Mouse (Mus musculus): ENCODE data around the gene Xndc1. TPM values are rescaled to one million over a fixed set of nuclear protein-coding genes. Genes with fewer than 3 reads are reported as not detected.
"Not testable (repeated sequence)": the region's sequence is repeated elsewhere in the genome, so short reads cannot be mapped to it uniquely, and the experiment has no call there.

Xndc1 gene
- polyA plus RNA-seq (2016; fragmentation: Nextera tagmentation; extraction: Ambion mirVana), result 43.0 and 43.3 TPM in 2 replicates

DNA sequence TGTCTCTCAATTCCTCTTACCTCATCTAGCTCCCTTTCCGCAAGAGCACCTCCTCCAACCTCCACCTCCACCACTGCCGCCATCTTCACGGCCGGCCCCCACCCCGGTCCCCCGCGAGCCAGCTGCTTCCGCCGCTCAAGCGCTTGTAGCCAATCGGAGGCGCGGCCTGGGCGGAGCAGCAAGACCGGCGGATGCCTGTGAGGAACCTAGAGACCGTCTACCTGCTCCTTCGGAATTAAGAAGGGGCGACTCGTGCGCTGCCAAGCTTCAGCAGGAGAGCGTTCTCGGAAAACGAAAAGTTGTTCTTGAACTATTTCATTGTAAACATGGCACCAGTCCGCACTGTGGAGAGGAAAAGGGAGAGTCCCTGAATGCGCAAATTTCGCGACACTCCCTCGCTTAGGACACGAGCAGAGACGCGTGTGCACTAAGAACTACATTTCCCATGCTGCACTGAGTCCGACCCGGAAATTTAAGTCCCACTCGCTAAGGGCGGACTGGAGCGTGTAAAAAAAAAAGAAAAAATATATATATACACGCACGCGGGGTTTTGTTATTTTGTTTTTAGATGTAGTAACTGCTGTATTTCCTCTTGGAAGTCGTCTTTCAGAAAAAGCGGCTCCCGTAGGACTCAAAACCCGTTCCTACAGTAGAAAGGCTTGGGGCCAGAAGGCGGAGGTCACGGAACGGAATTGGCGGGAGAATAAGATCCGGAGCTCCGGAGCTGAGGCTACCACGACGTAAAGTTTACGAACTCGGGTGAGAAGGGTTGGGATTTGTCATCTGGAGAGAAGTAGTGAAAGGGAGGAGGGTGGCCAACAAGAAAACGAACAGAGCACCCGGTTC, at the start of gene Xndc1, which contains the start of the genes Rnf121 and Xntrpc:
Gene Xndc1 (plus strand): TSS at position 466 of the 846 bp plus-strand sequence.
Gene Rnf121 (minus strand): TSS at position 424 of the 846 bp plus-strand sequence.
Gene Xntrpc (plus strand): TSS at position 668 of the 846 bp plus-strand sequence.
- peak within 1 kb of the TSS; percentile 67 for H3K9ac ChIP-seq (replicated peaks)
- WGBS, result under 1% methylated on average over 56 of the region's 56 CpGs
- ATAC-seq (ENCODE audit: low FRiP score, low read depth), result peak; percentile 99
- H3K27me3 ChIP-seq, result no peaks in the 10 kb centered on the region
- no peaks in the 10 kb centered on the region for H3K36me3 ChIP-seq
- peak within 1 kb of the TSS; percentile 77 for H3K27ac ChIP-seq (replicated peaks)
- peak within 1 kb of the TSS; percentile 66 for H3K4me3 ChIP-seq
- no peaks in the 10 kb centered on the region for H3K9me3 ChIP-seq
- H3K4me2 ChIP-seq (replicated peaks), result peak within 1 kb of the TSS; percentile 72
- peaks cover 22% of the 10 kb centered on the region for H3K4me1 ChIP-seq

DNA sequence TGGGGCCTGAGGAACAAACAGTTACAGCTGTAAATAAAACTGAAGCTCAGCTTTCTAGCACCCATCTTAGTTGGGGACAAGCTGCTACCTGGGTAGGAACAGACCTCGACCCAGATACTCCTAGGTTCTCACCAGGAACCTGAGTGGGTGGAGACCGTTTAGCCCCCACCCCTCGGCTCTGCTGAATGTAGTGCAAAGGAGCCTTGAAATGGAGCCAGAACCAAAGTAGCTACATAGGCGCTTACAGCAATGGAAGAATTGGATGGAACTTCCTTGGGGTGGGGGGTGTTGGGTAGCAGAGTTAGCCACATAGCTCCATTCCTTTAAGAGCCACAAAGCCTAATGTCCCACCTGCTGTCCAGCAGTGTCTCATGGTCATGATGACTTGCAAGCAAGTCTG, 48.4 kb upstream of the Xndc1 start:
- Histone ChIP-seq H3K27me3 (no peaks in the 10 kb centered on the region), H3K4me3 (no peak overlapping the region), H3K4me2 (replicated peaks) (no peak overlapping the region), H3K9me3 (no peaks in the 10 kb centered on the region), H3K27ac (replicated peaks) (no peak overlapping the region), H3K9ac (replicated peaks) (no peak overlapping the region), H3K4me1 (no peaks in the 10 kb centered on the region), H3K36me3 (peaks cover 88% of the 10 kb centered on the region)
- ATAC-seq (ENCODE audit: low FRiP score, low read depth), result no peak
- 85% methylated on average over 4 of the region's 4 CpGs for WGBS

DNA sequence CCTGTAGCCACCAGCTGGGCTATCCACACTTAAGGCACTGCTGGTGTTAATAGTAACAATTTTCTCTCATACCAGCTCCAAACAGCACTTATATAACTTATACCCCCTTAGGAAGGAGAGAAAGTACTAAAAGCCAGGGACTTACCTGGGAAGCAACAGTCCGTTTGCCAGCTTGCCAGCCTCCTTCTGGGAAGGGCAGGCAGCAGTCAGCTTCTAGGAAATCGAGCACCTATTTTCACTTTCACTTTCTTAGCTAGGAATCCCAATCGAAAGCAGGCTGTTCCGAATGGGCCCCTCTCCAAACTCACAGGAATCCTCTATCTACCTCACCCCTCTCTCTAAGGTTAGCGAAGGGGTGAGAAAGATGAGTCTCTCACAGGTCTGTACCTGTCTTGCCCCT, 47.9 kb upstream of the Xndc1 start:
- WGBS, result 92% methylated on average over 5 of the region's 5 CpGs
- Histone ChIP-seq H3K27me3 (no peaks in the 10 kb centered on the region), H3K4me1 (no peaks in the 10 kb centered on the region), H3K27ac (replicated peaks) (no peak overlapping the region), H3K9me3 (no peaks in the 10 kb centered on the region), H3K4me2 (replicated peaks) (no peak overlapping the region), H3K36me3 (peaks cover 88% of the 10 kb centered on the region), H3K4me3 (no peak overlapping the region), H3K9ac (replicated peaks) (no peak overlapping the region)
- no peak for ATAC-seq (ENCODE audit: low FRiP score, low read depth)

DNA sequence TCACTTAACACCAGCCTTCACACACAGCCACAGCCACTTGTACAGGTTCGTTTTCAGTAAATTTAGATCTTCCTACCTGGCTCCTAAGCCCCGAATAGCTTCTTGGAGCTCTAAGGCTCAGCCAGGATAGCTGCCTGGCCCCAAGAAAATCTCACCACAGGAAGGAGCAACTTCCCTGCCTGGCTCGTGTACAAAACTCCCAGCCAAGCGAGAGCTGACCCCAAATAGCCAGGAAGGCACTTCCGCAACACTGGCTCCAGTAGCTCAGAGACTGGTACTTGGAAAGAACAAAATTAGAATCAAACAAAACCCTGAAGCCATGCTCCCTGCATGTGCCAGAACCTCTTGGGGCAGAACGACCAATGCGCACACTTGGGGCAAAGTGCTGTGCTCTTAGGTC, 47.3 kb upstream of the Xndc1 start:
- Histone ChIP-seq H3K9ac (replicated peaks) (no peak overlapping the region), H3K4me2 (replicated peaks) (no peak overlapping the region), H3K36me3 (peaks cover 88% of the 10 kb centered on the region), H3K4me3 (no peak overlapping the region), H3K4me1 (no peaks in the 10 kb centered on the region), H3K9me3 (no peaks in the 10 kb centered on the region), H3K27me3 (no peaks in the 10 kb centered on the region), H3K27ac (replicated peaks) (no peak overlapping the region)
- WGBS, result 89% methylated on average over 7 of the region's 7 CpGs
- ATAC-seq (ENCODE audit: low FRiP score, low read depth), result no peak

DNA sequence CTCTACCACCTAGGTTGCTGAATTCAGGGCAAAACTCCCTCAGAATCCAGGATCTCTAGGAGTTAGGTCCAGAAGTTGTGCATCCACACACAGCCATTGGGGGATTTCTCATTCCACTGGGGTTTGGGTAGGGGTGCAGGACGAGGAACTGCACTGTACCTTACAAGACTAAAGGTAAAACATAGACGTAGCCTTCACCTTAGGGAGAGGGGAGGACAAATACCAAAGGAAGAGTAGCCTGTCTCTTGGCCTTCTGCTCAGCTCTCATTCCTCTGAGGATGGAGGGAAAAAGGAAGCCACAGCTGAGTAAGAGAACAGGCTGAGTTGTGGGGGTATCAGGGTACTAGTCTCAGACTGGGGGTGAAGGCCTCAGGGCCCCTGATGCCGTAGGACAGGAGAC, 46.7 kb upstream of the Xndc1 start, which contains the start of gene Il18bp:
Gene Il18bp (minus strand): TSS at position 101 of the 400 bp plus-strand sequence.
- Histone ChIP-seq H3K4me1 (no peaks in the 10 kb centered on the region), H3K4me2 (replicated peaks) (no peak within 1 kb of the TSS), H3K36me3 (peaks cover 88% of the 10 kb centered on the region), H3K27me3 (no peaks in the 10 kb centered on the region), H3K9ac (replicated peaks) (no peak within 1 kb of the TSS), H3K27ac (replicated peaks) (no peak within 1 kb of the TSS), H3K4me3 (no peak within 1 kb of the TSS), H3K9me3 (no peaks in the 10 kb centered on the region)
- no peak for ATAC-seq (ENCODE audit: low FRiP score, low read depth)
- 86% methylated on average over 3 of the region's 3 CpGs for WGBS

DNA sequence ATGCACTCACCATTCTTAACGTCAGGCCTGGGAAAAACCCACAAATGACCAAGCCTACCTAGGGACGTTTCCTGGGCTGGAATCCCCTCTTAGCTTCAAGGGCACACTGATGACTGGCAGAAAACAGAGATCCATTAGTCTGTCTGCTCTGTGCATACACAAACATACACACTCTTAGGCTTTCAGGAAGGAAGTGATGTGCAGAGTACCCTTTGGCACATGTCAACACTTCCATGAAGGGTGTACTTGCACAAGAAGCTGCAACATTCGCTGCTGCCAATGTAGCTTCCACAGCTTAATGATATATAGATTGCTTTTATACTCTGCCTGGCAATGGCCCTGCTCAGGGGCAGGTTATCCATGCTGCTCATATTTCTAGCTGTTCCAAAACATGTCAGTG, 45.9 kb upstream of the Xndc1 start:
- Histone ChIP-seq H3K4me2 (replicated peaks) (no peak overlapping the region), H3K4me1 (no peaks in the 10 kb centered on the region), H3K4me3 (no peak overlapping the region), H3K9ac (replicated peaks) (no peak overlapping the region), H3K27ac (replicated peaks) (no peak overlapping the region), H3K27me3 (no peaks in the 10 kb centered on the region), H3K36me3 (peaks cover 87% of the 10 kb centered on the region), H3K9me3 (no peaks in the 10 kb centered on the region)
- 67% methylated on average over 3 of the region's 3 CpGs for WGBS
- no peak for ATAC-seq (ENCODE audit: low FRiP score, low read depth)

DNA sequence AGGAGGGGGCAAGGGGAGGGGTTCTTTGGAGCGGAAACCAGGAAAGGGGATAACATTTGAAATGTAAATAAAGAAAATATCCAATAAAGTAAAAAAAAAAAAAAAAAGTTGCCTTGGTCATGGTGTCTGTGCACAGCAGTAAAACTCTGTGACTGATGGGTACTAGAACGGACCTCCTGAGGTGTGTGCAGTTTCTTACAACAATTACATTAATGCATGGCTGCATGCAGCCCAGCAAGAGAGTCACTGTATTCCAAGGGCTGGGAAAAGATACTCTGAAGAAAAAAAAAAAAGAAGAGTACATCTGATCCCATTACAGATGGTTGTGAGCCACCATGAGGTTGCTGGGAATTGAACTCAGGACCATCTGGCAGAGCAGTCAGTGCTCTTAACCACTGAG, 44.4 kb upstream of the Xndc1 start:
- H3K4me3 ChIP-seq; ATAC-seq (ENCODE audit: low FRiP score, low read depth); H3K9ac ChIP-seq (replicated peaks); H3K4me2 ChIP-seq (replicated peaks); H3K4me1 ChIP-seq; H3K9me3 ChIP-seq; H3K27me3 ChIP-seq; H3K27ac ChIP-seq (replicated peaks): not testable (repeated sequence)
- H3K36me3 ChIP-seq, result peaks cover 82% of the 10 kb centered on the region
- 98% methylated on average over 2 of the region's 2 CpGs for WGBS

DNA sequence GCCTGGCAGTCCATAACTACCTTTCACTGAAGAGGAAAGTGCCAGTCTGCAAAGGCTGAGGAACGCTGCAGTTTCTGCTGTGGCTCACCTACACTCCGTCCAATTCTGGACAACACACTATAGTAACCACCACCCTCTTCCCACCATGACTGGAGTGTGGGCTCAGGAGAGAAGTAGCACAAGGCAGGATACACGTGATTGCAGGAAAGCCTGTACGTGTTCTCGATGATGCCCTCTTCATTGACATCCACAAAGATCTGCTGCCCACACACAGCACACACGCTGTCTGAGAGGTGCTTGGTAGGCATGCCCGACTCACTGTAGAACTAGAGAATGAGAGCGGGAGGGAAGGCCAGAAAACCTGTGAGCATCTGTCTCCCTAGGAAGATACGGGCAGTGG, 41.5 kb upstream of the Xndc1 start:
- H3K27ac ChIP-seq (replicated peaks), result no peak overlapping the region
- no peak for ATAC-seq (ENCODE audit: low FRiP score, low read depth)
- H3K36me3 ChIP-seq, result peaks cover 73% of the 10 kb centered on the region
- no peak overlapping the region for H3K4me3 ChIP-seq
- H3K27me3 ChIP-seq, result no peaks in the 10 kb centered on the region
- no peaks in the 10 kb centered on the region for H3K4me1 ChIP-seq
- no peak overlapping the region for H3K4me2 ChIP-seq (replicated peaks)
- 96% methylated on average over 9 of the region's 9 CpGs for WGBS
- no peaks in the 10 kb centered on the region for H3K9me3 ChIP-seq
- no peak overlapping the region for H3K9ac ChIP-seq (replicated peaks)

DNA sequence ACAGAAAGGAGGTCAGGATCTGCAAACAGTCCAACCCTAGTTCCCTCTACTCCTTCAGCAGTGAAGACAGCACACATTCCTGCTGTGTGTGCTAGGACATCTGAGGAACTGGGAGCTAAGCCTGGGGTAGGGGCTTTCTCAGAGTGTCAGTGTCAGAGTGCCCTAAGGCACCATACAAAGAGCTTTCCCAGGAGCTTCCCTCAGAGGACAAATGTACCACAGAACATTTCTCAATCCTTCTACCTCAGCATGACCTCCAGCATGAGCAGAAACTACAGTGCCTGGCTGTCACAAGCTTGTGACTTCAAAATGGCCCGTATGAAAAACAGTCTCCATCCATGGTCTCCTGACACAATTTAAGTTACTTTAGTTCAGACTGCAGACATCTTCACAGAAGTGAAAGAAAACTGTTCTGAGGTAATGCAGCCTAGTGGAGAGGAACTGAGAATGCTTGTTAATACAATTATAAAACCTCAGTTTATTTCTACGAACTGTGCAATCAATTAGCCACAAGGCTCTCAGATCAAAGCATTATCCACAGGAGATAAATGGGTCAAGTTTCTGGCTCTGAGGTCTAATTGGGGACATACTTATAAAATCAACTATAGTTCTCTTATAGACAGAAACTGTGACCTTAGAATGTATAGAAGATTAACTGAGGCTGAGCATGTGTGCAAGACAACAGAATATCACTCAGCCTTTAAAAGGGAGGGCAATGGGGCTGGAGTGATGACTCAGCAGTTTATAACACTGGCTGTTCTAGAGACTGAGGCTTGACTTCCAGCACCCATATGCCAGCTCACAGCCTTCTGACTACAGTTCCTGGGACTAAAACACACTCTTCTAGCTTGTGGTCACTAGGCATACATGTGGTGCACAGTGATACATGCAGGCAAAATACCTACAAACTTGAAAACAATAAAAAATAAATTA, 39.9 kb upstream of the Xndc1 start:
- Histone ChIP-seq H3K4me2 (replicated peaks) (no peak overlapping the region), H3K4me3 (no peak overlapping the region), H3K9me3 (no peaks in the 10 kb centered on the region), H3K27ac (replicated peaks) (no peak overlapping the region), H3K9ac (replicated peaks) (no peak overlapping the region), H3K4me1 (no peaks in the 10 kb centered on the region), H3K27me3 (no peaks in the 10 kb centered on the region), H3K36me3 (peaks cover 68% of the 10 kb centered on the region)
- ATAC-seq (ENCODE audit: low FRiP score, low read depth), result no peak
- 93% methylated on average over 2 of the region's 2 CpGs for WGBS

DNA sequence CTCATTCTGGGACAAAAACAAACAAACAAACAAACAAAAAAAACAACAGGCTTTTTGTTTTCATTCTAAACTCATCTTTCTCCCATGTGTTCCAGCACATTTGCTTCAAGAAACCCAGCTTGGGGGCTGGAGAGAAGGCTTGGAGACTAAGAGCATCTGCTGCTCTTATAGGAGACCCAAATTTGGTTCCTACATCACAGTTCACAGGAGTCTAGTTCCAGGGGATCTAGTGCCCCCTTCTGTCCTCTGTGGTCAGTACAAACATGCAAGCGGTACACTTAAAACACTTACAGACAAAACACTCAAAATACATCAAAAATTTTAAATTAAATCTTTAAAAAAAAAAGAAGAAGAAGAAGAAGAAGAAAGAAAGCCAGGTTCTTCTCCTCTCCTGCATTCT, 30.4 kb upstream of the Xndc1 start:
- Histone ChIP-seq H3K4me2 (replicated peaks) (no peak overlapping the region), H3K9me3 (no peaks in the 10 kb centered on the region), H3K4me3 (no peak overlapping the region), H3K27me3 (no peaks in the 10 kb centered on the region), H3K9ac (replicated peaks) (no peak overlapping the region), H3K36me3 (peaks cover 96% of the 10 kb centered on the region), H3K4me1 (no peaks in the 10 kb centered on the region), H3K27ac (replicated peaks) (no peak overlapping the region)
- WGBS, result 89% methylated on average over 1 of the region's 1 CpGs
- no peak for ATAC-seq (ENCODE audit: low FRiP score, low read depth)

DNA sequence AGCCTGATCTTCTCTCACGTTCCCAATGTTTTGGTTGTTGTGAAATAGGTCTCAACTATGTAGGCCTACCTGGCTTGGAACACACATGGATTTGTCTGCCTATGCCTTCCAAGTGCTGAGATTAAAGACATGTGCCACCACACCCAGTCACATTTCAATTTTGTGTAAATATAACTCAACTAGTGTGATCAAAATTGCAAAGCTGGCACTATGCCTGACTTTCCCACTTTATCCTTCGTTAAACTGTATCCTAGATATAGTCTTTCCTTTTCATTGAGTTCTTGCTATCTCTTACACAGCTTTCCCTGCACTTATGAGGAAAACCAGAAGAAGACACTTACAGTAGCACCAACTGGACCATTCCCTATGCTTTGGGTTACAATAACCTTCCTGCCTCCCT, 29.8 kb upstream of the Xndc1 start:
- Histone ChIP-seq H3K9me3 (no peaks in the 10 kb centered on the region), H3K4me2 (replicated peaks) (no peak overlapping the region), H3K27ac (replicated peaks) (no peak overlapping the region), H3K9ac (replicated peaks) (no peak overlapping the region), H3K27me3 (no peaks in the 10 kb centered on the region), H3K4me1 (no peaks in the 10 kb centered on the region), H3K4me3 (no peak overlapping the region), H3K36me3 (peaks cover 99% of the 10 kb centered on the region)
- WGBS, result 93% methylated on average over 2 of the region's 2 CpGs
- no peak for ATAC-seq (ENCODE audit: low FRiP score, low read depth)

DNA sequence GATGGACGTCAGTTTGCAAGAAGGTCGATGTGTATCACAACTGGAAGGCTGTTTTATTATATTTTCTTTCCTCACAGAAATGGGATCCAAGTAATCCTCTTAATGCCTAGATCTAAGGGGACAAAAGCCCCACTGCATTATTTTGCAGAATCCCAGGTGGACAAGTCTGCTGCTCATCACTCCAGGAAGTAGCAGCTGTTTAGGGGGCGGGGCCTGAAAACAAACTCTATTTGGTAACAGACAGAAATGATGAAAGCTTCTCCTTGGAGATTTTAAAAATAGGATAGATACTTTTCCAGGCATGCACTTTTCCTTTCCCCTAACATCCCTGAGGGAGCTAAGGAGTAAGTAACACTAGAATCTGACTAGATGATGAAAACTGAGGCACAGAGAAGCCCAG, 28.0 kb upstream of the Xndc1 start:
- Histone ChIP-seq H3K27ac (replicated peaks) (no peak overlapping the region), H3K27me3 (no peaks in the 10 kb centered on the region), H3K4me3 (no peak overlapping the region), H3K36me3 (peaks cover 95% of the 10 kb centered on the region), H3K4me2 (replicated peaks) (no peak overlapping the region), H3K4me1 (no peaks in the 10 kb centered on the region), H3K9ac (replicated peaks) (no peak overlapping the region), H3K9me3 (no peaks in the 10 kb centered on the region)
- ATAC-seq (ENCODE audit: low FRiP score, low read depth), result no peak
- WGBS, result 88% methylated on average over 3 of the region's 3 CpGs

Data from midbrain, embryonic 12.5 days (tissue).